Mouse (Mus musculus) embryo, embryonic 10 days (tissue): Measurements from ENCODE around the gene Nrxn1.

Source experiments
- DNase-seq: peaks from one replicate; pipeline ENCODE4 v3.0.0-alpha.2; 2015; ENCODE audit warnings: low spot score

Gene Nrxn1

DNA sequence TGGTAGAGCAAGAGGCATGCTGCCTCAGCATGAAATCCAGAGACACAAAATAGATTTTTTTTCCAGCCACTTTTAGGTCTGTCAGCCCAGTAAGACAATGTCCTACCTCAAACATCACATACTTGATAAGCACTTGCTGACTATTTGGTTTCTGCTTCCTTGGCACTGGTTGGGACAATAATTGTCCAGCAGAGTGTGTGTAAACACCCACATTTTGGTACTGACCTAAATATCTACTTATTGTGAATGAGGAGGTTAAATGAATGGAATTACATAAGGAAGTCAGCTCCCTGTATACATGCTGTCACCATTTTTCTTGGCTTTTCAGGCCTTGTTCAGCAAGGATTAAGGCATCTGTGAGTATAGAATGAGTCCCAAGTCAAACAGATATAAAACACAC lies 649.8 kb downstream of the Nrxn1 start:
- DNase-seq: no peak

DNA sequence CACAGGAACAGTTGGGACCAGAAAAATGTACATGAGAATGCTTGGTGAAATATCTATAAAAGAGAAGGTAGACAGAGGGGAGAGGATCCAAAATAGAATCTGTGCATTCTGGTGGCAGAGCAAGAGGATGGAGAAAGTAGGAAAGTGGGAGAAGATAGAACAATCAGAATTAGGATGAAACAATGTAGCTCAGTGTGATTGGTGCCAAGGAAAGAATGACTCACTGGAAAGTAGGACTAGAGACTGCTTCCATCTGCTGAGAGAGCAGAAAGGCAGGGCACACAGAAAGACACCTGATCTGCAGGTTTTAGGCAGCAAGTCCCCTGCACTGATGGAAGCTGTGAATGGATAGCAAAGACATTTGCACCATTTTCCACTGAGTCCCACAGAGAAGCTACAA lies 657.0 kb downstream of the Nrxn1 start:
- no peak for DNase-seq

DNA sequence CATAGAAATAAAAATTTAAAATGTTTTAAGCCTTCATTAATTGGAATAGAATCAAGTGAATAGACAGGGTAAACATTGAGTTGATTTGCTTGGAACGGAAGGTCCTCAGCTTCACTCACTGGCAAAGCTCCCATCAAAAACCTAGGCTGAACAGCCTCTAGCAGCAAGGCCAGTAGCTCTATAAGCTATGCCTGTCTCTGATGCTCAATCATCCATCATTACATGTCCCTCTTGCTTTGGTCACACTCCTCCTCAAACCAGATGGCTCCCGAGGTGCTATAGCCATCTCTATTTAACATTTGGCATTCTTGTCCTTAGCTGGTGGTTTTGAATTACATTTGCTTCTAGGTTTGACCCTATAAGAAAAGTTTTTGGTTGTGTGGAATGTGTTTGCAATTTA lies 657.5 kb downstream of the Nrxn1 start:
- no peak for DNase-seq

DNA sequence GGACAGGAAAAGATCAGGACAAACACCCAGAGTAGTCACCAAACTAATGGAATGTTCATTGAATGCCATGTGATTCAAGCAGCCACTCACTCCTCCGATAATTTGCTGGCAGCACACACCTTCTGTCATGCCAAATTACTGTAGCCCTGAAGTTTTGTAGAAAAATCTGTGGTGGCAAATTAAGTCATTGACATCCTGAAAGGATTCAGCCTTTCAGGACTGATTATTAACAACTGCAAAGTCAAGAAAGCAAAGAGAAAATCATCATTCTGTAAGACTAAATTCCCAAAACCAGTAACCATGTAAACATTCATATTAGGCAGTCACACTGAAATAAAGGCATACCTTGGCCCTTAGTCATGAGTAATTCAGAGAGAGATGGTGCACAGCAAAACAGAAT lies 662.7 kb downstream of the Nrxn1 start:
- DNase-seq: no peak

DNA sequence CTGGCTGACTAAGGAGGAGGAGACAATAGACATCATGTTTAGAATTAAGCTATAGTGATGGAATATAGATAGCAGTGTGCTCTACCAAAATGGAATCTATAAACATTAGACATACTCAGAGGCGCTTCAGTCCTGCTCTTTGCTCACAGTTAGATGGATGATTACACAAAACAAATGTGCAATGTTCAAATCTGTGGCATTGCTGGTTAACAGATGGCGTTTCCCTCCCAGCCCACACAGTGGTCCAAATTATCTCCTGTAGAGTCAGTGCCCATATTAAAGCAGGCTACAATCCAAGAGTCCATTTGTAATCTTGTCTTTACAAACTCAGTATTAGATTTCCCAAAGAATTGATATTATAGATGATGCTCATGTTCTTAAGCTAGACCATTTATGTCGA lies 666.9 kb downstream of the Nrxn1 start:
- no peak for DNase-seq

DNA sequence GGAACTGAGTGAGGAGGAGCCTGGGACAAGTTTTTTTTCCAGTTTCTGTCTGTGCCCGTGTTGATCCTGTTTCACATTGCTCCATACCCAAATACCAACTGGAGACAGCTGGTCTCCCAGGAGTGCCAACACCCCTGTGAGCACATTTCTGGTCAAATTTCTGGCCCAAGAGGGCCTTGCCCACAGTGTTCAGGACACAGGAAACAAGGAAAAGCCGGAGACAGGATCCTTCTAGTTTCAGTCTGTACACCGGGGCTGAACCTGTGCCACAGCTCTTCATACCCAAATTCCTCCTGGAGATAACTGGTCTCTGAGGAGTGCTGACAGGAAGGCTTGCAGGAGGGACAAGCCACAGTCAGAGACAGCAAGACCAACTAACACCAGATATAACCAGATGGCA lies 670.3 kb downstream of the Nrxn1 start:
- DNase-seq: no peak

DNA sequence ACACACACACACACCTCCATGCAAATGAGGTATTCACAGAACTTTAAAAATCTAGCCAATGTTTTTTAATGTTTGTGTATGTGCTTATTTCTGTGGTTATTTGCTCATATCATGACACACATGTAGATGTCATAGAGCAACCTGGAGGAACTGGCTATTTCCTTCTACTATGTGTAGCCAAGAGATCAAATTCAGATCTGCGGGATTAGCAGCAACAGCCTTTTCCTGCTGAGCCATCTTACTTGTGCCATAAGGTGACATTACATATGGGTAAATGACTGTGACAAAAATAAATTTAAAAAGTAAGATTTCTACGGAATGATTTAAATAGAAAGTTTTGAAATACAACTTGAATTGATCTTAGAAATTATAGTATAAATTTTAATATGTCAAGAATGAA lies 672.1 kb downstream of the Nrxn1 start:
- DNase-seq: no peak

DNA sequence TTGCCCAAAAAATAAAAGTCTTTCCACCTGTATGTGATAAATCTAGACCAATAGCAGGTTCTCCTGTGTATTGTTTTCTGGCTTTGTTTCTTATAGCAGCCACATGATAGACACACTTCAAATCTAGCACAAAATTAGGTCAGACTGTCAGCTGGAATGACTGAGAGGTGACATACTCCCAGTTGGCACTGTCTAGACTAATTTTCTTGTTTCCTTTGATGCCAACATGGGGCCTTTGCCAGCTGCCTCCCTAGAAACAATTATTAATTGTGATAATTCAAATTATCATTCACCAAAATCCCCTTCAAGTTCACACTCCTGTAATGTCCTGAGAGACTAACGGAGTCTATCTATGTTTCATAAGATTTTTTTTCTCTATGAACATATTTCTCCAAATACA lies 673.3 kb downstream of the Nrxn1 start:
- DNase-seq: no peak

DNA sequence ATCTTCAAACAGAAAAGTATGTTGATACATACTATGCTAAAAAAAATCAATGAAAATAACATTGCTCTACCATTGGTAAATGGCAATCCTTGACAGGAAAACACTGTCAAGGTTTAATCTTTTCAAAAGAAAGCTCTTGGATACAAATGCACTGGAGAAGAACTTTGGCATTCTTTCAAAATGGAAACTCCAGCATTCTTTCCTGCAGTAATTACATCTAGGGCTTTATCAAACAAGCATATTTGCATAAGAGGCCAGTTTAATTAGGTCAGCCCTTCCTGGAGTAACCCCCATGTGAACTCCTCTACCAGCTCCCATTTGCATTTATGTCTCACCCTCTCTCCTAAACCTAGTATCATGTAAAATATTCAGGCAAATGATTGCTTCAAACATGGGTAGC lies 696.5 kb downstream of the Nrxn1 start:
- no peak for DNase-seq

DNA sequence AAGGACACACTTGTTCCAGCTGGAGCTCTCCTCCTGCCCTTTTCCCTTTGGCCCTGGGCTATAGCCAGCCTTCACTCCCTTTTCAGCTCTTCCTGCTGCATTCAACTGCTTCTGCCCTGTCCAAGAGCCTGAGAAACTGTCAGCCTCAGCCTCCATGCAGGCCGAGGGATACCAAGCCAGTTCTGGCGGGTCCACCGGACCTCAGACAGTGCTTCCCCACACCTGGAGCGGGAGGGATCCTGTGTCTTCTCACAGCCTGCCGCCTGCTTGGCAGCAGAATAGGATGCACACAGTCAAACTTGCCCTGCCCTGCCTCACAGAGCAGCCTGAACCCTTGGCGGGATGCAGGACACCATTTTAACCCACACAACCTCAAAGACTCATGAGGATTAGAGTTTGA lies 698.3 kb downstream of the Nrxn1 start:
- DNase-seq: no peak

DNA sequence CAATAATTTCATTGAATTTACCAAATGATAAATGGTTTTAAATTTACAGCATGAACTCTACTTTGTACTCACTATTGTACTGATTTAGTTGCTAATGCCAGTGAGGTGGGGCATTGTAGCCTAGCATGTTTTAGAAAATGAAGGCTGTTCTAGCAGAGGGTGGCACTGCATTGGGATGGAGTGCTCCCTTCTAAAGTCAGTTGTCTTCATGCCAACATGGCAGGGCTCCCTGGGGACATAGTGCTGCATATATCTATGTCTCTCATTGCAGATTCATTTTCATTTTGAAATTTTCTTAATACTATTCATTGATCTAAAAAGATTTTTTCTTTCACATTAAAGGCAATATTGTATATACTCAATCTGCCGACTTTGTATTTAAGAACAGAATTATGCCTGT lies 700.1 kb downstream of the Nrxn1 start:
- DNase-seq: no peak

DNA sequence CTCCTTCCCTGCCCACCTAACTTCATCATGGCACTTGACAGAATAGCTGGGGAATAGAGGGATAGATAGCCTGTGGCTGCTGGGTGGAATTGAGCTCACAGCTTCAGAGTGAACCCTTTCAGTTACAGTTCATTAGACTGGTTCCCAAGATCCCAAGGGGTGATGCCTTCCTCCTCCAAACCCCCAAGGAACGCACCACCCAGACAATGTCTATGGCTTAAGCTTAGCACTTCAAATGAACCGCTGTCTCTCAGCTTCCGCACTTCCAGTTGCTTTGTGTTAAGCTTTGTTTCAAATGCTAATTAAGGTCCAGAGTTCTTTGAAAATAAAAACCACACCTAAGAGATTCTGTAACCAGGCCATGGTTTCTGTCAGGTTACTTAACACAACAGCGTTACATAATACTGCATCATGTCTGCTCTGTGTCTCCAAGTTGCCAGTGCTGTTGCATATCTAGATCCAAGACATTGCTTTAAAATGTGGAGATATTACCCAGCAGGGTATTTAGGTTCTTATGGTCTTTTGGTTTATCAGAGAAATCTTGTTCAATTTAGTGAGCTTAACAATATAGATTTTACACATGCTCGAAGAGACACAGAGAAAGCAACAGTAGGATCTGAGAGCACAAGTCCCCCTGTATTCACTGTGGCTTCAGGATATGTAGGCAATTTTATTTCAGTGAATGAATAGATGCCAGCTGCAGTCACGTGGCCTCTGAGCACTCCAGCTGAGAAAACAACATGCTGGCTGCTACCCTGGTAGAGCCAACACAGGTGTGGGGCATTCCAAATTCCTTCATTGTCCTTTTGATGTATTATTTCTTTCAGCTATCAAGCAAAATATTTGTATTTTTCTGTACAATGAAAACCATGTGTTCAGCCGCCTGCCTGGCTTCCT lies 702.3 kb downstream of the Nrxn1 start:
- no peak for DNase-seq

DNA sequence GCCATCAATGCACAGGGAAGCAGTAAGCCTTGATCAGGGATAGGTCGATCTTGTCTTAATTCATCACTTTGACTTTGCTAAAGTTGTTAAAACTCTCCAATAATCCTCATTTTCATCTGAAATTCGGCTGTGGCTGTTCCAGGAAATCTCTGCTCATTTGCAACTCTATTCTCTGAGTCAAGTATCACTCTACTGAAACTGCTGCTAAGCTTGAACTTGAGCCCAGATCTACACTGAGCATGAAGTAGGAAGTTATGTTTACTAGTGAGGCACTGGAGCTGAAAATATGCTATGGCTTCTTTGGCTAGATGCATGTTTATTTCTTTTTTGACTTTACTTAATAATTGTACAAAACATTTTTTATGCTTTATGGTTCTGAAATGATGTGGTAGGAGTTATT lies 708.0 kb downstream of the Nrxn1 start:
- no peak for DNase-seq

DNA sequence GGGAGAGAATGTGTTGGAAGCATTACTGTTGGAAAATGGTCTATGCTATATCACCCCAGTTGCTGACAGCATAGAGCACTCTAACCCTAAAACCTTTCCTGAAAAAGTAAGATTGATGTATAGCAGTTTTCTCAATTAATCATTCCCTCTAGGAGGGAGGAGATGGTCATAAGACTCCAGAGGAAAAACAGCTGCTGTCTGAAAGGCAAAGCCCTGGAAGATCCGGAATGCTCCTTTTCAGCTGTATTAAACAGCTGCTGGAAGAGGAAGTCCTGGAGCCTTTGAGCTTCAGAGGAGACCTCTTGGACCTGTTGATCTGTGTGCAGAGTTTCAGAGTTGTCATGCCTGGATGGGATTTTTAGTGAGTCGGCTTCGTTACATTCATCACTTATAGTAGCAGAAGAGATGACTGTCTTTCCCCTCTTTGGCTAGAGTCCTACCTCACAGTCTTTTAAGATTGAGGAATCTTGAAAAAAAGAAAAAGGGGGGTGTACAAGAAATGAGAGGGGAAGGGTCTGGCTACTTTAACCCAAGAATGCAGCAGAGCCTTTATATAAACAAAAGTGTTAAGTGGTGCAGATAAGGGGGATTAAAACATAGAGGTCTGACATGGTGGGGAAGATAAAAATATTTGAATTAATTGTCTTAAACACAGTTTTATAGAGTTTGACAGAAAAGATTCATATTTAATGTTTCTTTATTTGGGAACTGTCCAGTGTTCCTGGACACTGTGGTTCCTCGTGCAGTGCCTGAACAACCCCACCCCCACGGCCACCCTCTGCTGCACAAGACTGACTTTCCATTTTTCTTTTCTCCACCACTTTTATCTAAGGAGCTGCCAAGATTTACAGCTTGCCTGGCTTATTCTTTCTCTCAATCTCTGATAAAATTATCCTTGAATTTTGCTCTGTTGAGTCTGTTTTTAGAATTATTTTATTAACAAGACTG lies 710.1 kb downstream of the Nrxn1 start:
- DNase-seq: no peak

DNA sequence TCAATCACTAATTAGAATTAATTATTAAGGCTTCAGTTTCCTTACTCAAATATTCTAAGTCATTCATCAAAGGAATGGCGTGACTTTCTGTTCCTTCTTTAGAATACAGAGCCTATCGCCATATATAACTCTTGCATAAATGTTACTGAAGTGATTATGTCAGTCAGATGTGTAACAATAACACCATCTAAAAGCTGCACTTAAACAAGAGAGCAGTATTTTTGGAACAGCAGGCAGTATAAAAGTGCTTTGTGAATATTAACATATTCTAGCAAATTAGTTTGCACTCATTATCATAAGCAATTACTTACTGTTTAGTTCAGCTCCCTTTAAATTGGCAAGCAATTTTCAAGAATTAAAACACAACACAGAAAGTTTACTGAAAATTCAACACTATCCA lies 716.3 kb downstream of the Nrxn1 start:
- DNase-seq: no peak

DNA sequence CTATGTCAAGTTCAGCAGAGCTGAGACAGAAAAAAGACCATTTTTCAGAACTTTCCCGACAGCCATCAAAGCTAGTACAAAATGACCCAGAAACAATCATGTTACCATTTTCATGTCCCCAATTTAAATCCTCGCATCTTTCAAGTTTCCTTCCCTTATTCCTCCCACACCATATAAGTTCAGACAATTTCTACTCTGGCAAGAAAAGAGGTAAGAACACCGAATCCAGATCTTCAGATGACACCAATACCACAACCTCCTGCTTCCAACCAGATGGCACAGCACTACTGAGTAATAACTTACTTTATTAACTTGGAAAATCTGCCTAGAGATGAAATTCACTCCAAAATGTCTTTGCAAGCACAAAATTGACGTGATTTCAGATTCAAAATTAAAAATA lies 730.7 kb downstream of the Nrxn1 start:
- DNase-seq: no peak

DNA sequence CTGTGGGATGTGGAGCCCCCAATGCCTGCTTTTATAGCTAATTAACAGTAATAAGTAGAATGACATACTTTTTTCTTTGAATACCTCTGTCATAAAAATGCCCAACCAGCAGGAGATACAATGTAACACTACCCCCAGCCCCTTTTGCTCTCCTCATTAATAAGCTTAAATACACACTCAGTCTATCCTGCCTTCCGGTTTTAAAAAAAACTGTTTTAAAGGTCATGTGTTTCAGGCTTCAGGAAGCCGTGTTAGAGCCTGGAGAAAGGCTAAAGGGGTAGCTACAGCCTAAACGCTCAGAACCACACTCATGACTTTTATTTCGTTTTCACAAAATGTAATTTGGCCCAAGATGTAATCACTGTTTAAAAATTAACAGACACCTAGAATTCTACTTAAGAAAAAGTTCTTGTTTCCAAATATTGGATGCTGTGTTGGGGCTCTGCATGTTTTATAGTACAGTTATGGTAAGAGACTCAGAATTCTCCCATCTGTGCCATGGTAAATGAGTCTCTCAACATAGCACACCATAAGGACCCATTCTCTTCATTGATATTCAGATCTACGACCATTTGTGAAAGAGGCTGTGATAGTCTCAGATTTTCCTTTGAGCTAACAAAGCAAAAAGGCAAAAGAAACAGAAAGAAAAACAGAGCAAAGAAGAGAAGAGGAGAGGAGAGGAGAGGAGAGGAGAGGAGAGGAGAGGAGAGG lies 743.3 kb downstream of the Nrxn1 start:
- DNase-seq: no peak

DNA sequence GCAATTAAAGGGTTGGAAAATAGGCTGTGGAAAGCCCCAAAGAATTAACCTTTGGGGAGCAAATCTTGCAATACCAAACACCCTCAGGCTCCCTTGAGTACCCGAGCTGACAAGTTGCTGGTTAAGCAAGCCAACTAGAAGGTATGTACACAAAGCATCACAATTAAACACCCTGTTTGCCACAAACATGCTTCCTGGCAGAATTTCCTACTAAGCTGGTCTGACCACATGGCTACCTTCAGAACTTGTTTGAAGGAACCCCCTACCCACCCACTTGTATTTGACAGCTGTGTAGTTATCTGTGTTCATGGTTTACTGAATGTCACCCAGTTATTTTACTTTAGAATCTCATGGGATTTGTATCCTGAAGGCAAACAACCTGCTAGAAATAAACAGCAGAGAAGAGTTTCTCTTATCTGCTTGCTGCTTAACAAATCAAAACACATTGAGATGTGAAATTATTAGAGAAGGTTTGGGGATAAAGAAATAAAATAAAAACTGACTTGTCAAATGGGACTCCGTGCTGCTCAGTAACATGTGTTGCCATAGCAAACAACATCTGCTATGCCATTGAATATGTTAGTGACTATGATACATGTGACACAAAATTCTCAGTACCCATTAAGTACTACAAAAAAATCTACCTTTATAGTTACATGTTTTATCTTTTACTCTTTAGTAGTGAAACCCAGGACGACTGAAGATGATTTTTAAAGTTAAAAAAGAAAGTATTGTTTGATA lies 746.0 kb downstream of the Nrxn1 start:
- DNase-seq: no peak

DNA sequence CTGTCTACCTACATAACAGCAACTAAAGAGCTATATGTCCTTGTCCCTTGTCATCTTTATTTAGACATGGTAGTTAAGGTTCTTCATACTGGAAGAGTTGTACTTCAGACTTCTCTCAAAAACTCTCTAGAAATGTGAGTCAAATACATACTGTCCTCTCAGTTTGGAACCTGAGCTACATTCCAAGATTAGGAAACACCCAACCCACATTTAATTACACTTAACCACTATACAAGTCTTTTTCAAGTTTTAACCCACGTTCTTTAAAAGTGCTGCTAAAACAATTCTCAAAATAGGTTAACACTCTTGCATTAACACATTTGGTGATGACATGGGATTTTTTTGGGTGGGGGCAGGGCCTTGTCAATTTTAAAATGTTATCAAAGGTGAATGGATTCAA lies 759.4 kb downstream of the Nrxn1 start:
- no peak for DNase-seq

DNA sequence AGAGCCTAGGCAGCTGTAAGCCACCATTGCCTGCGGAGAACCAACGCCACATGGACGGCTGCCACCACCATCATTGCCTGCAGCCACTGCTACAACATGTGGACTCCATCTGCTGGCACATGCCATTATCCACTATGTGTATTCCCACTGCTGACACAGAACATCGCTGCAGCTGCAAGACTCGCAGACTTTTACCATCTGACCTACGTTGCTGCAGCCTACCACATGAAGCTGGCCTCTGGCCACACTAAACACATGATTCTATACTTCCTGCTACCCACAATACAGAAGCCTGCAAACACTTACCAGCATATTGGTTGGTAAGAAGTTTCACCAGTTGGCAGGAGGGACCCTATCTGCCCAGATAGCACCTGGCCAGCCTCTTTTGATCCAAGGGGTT lies 769.2 kb downstream of the Nrxn1 start:
- no peak for DNase-seq

DNA sequence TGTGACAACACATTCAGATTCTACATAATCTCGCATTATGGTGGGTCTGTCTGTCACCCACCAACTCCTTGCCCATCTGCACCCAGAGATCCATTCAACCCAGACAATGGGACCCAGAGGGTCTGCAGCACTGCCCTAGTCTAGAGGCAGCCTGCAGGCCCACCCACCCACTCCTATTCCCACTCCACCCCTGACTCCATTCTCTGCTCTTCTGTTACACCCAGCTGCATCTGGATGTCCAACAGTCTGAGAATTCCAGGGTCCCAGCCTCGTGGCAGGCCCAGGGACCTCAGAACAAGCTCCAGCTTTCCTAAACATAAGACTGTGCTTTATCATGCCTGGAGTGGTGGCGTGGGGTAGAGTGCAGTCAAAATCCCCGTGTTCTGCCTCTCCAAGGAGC lies 820.6 kb downstream of the Nrxn1 start:
- DNase-seq: no peak

DNA sequence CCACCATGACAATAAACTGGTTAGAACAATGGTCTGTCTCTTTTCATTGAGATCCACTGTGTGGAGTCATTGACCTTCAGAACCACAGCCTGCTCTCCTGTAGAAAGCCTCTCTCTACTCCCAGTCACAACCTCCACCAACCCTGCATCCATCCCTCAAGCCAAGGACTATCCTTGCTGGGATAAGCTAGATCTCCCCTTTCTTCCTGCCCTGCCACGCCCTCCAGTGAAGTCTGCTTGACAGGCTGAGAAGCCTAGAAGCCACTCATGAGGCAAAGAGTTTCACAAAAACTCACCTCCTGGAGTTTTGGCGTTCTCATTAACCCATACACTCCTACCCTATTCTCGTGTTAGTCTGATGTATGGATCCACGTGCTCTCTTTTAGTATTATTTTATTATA lies 821.7 kb downstream of the Nrxn1 start:
- DNase-seq: no peak
